Mouse (Mus musculus) CH12.LX (cell line): ENCODE measurements around the gene Cebpb. TPM values are rescaled to one million over a fixed set of nuclear protein-coding genes. Genes with fewer than 3 reads are reported as not detected.

Source experiments
- DNase-seq: peaks from one replicate; pipeline ENCODE4 v3.0.0-alpha.2; 2013; ENCODE audit errors: extremely low read depth
- H3K27ac ChIP-seq: 2 replicates; pipeline ENCODE4 v1.5.1; 2012; ENCODE audit warnings: low read depth, mild to moderate bottlenecking, control low read depth, moderate library complexity; ENCODE audit not compliant: insufficient read depth
- H3K27me3 ChIP-seq: replicated peaks from 2 replicates; pipeline ENCODE3; 2012; ENCODE audit warnings: inconsistent platforms
- H3K36me3 ChIP-seq, 2 experiments: replicated peaks in 1 of 2; 2 replicates each; pipeline versions ENCODE3 to v1.6.1; 2012; ENCODE audit warnings: inconsistent platforms in 1 of 2, low read length in 1 of 2, mild to moderate bottlenecking in 1 of 2, mixed read lengths in 1 of 2, moderate library complexity in 1 of 2; ENCODE audit not compliant: control insufficient read depth in 1 of 2, insufficient read depth in 1 of 2
- H3K4me1 ChIP-seq, 2 experiments: 2 replicates each; pipeline ENCODE4 v1.6.1; 2012; ENCODE audit warnings: inconsistent platforms in 1 of 2, moderate library complexity in 1 of 2; ENCODE audit not compliant: insufficient read depth in 2 of 2, control insufficient read depth in 1 of 2
- H3K4me2 ChIP-seq: 2 replicates; pipeline ENCODE4 v1.6.1; 2012; ENCODE audit warnings: low read depth, mild to moderate bottlenecking, control low read depth; ENCODE audit not compliant: poor library complexity, insufficient read depth, severe bottlenecking
- H3K4me3 ChIP-seq, 3 experiments: fragments of 150-350 bp in 1 of 3; sonication (generic) in 1 of 3; replicated peaks in 1 of 3; 2 replicates each; pipeline versions ENCODE3 to v1.5.1; 2011 to 2012; ENCODE audit warnings: low read depth in 2 of 3, low read length in 2 of 3, mild to moderate bottlenecking in 2 of 3, moderate library complexity in 2 of 3, control low read depth in 1 of 3, improper control_type of control experiment in 1 of 3, inconsistent platforms in 1 of 3, mixed read lengths in 1 of 3; ENCODE audit not compliant: poor library complexity in 1 of 3
- H3K79me2 ChIP-seq: replicated peaks from 2 replicates; pipeline ENCODE4 v1.6.1; 2012; ENCODE audit warnings: mild to moderate bottlenecking, moderate library complexity; ENCODE audit not compliant: control insufficient read depth, poor library complexity, insufficient read depth, severe bottlenecking; ENCODE audit errors: extremely low read depth
- H3K9ac ChIP-seq: 2 replicates; pipeline ENCODE4 v1.6.1; 2012; ENCODE audit warnings: low read depth, mild to moderate bottlenecking, control low read depth, moderate library complexity; ENCODE audit not compliant: insufficient read depth
- H3K9me3 ChIP-seq: replicated peaks from 2 replicates; pipeline ENCODE3; 2012; ENCODE audit warnings: low read length, inconsistent platforms, mixed read lengths
- CHD1 ChIP-seq: IDR thresholded peaks from 2 replicates; pipeline ENCODE4 v1.6.1; 2012; ENCODE audit warnings: low read depth, low read length, improper control_type of control experiment, inconsistent platforms
- ELF1 ChIP-seq: IDR thresholded peaks from 2 replicates; pipeline ENCODE4 v1.6.1; 2014; ENCODE audit warnings: low read depth, mild to moderate bottlenecking, inconsistent platforms, low read length, improper control_type of control experiment
- GABPA ChIP-seq: IDR thresholded peaks from 2 replicates; pipeline ENCODE4 v1.6.1; 2012; ENCODE audit warnings: low read depth, low read length, improper control_type of control experiment, inconsistent platforms; ENCODE audit not compliant: insufficient replicate concordance
- HCFC1 ChIP-seq: IDR thresholded peaks from 2 replicates; pipeline ENCODE4 v1.6.1; 2012; ENCODE audit warnings: low read depth, mild to moderate bottlenecking, inconsistent platforms, low read length, improper control_type of control experiment
- JUND ChIP-seq: conservative IDR thresholded peaks from 2 replicates; pipeline ENCODE4 v1.6.1; 2011; ENCODE audit warnings: low read depth, low read length, improper control_type of control experiment
- KAT2A ChIP-seq: IDR thresholded peaks from 2 replicates; pipeline ENCODE4 v1.6.1; 2012; ENCODE audit warnings: low read length, improper control_type of control experiment, inconsistent platforms; ENCODE audit not compliant: insufficient replicate concordance
- POLR2A ChIP-seq: IDR thresholded peaks from 2 replicates; pipeline ENCODE4 v1.6.1; 2011; ENCODE audit warnings: low read depth, mild to moderate bottlenecking, improper control_type of control experiment, low read length
- RAD21 ChIP-seq: IDR thresholded peaks from 2 replicates; pipeline ENCODE4 v1.6.1; 2011; ENCODE audit warnings: low read depth, mild to moderate bottlenecking, low read length, improper control_type of control experiment, moderate library complexity
- SMC3 ChIP-seq: IDR thresholded peaks from 2 replicates; pipeline ENCODE4 v1.6.1; 2011; ENCODE audit warnings: low read depth, low read length, improper control_type of control experiment
- TCF12 ChIP-seq: IDR thresholded peaks from 2 replicates; pipeline ENCODE4 v1.6.1; 2014; ENCODE audit warnings: low read depth, mild to moderate bottlenecking, inconsistent platforms, low read length, improper control_type of control experiment
- UBTF ChIP-seq: IDR thresholded peaks from 2 replicates; pipeline ENCODE4 v1.6.1; 2012; ENCODE audit warnings: low read depth, mild to moderate bottlenecking, inconsistent platforms, low read length, improper control_type of control experiment, moderate library complexity
- dilution Hi-C: fragments of 300-500 bp; cut with MboI; formaldehyde crosslinking; loops from 2 replicates; pipeline ENCODE4 v1.14.3; 2020; ENCODE audit warnings: low sequenced_read_pairs; ENCODE audit not compliant: extremely low pct_unique_long_range_greater_than_20kb, extremely low pct_ligation_motif_present
- in situ Hi-C: fragments of 300-500 bp; cut with MboI; formaldehyde crosslinking; loops from 3 replicates; pipeline ENCODE4 v1.14.3; 2019; ENCODE audit warnings: low sequenced_read_pairs, low pct_ligation_motif_present, low pct_unique_long_range_greater_than_20kb, mixed read lengths
- polyA plus RNA-seq: library from polyadenylated mRNA; unstranded; fragments of >175 nt; gene quantifications from 2 replicates; pipeline ENCODE4 v1.2.1, GENCODE M21; 2012; ENCODE audit warnings: low read depth; ENCODE audit not compliant: insufficient read length
- total RNA-seq, 2 experiments: library from RNA; depleted of rRNA; stranded (reverse); fragments of 300-350 nt in 1 of 2; fragments of >200 nt in 1 of 2; gene quantifications; 2 replicates each; pipeline ENCODE4 v1.2.3; 2012 to 2014

Cebpb gene
- total and polyA plus RNA-seq, 3 experiments: 0.19 to 6.2 (median 0.24) TPM

DNA sequence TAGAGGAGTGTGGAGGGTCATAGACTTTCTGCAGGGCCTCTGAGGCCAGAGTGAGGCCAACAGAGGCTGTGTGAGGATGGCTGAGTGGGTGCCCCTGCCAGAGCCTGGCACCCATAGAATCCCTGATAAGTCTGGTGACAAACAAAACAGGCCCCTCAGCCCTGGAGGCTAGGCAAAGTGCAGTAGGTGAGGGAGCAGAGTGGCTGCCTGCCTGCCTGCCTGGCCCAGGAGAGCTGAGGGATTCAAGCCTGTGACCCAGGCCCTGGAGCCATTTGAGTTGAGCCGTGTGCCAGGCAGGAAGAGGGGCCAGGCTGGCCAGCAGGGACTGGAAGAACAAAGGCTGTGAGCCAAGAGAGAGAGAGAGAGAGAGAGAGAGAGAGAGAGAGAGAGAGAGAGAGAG is 5.5 kb downstream of the Cebpb start:
- Histone ChIP-seq H3K9ac (no peak overlapping the region), H3K27me3 (peaks cover 50% of the 10 kb centered on the region), H3K9me3 (peaks cover 16% of the 10 kb centered on the region), H3K27ac (no peak overlapping the region), H3K79me2 (no peaks in the 10 kb centered on the region; the same call in 1 of the 2 replicates), H3K4me2 (no peak overlapping the region), H3K36me3 (no peaks in the 10 kb centered on the region), H3K4me3 (no peak overlapping the region), H3K4me1 (peaks cover 11 to 17% of the 10 kb centered on the region in 2 experiments)
- TF ChIP-seq HCFC1 (no peak), CHD1 (no peak), RAD21 (no peak), TCF12 (no peak), UBTF (no peak)
- in situ Hi-C loops: no loop called here
- DNase-seq: no peak
- dilution Hi-C loops: loop anchor here (25.0 kb wide), 1 partner anchor 193 kb away; no protein-coding TSS in a partner anchor

- no peak overlapping the region for H3K27ac ChIP-seq
- TF ChIP-seq KAT2A: no peak
- H3K79me2 ChIP-seq: no peaks in the 10 kb centered on the region; the same call in 1 of the 2 replicates
- peaks cover 51% of the 10 kb centered on the region for H3K27me3 ChIP-seq
- no peak overlapping the region for H3K9ac ChIP-seq
- no peak overlapping the region for H3K4me3 ChIP-seq
- H3K36me3 ChIP-seq: no peaks in the 10 kb centered on the region
- in situ Hi-C loops: no loop called here
- H3K4me1 ChIP-seq: peaks cover 11 to 17% of the 10 kb centered on the region in 2 experiments
- DNase-seq: no peak
- dilution Hi-C loops: loop anchor here (25.0 kb wide), 1 partner anchor 192 kb away; no protein-coding TSS in a partner anchor
- no peak overlapping the region for H3K4me2 ChIP-seq
- peaks cover 9% of the 10 kb centered on the region for H3K9me3 ChIP-seq
Measured at GRCm38 (mm10) chr2:167694963-167695362, 6.2 kb downstream of the Cebpb start.

- no peak for DNase-seq
- in situ Hi-C loops (no loop called here), dilution Hi-C loops (loop anchor here (25.0 kb wide), 1 partner anchor 192 kb away; no protein-coding TSS in a partner anchor)
- H3K4me1 ChIP-seq: peaks cover 11 to 17% of the 10 kb centered on the region in 2 experiments
- no peak for TF ChIP-seq ELF1
- no peak for TF ChIP-seq SMC3
- no peak for TF ChIP-seq GABPA
- no peak for TF ChIP-seq POLR2A
- TF ChIP-seq JUND: no peak
- no peak overlapping the region for H3K4me2 ChIP-seq
- peaks cover 53% of the 10 kb centered on the region for H3K27me3 ChIP-seq
- H3K27ac ChIP-seq: no peak overlapping the region
- no peak overlapping the region for H3K9ac ChIP-seq
- no peaks in the 10 kb centered on the region; the same call in 1 of the 2 replicates for H3K79me2 ChIP-seq
- peaks cover 8% of the 10 kb centered on the region for H3K9me3 ChIP-seq
- H3K4me3 ChIP-seq: no peak overlapping the region
- H3K36me3 ChIP-seq: no peaks in the 10 kb centered on the region
Measured at GRCm38 (mm10) chr2:167695491-167695890, 6.8 kb downstream of the Cebpb start.
